Mouse (Mus musculus) kidney, adult 2 months (tissue): ENCODE results near the gene Sdk1.

Experiments
- CTCF ChIP-seq: fragments of 200-500 bp; conservative IDR thresholded peaks from 2 replicates; pipeline ENCODE4 v1.5.1; 2011; ENCODE audit warnings: low read depth, mild to moderate bottlenecking, control low read depth, low read length, moderate library complexity, mixed read lengths; ENCODE audit not compliant: insufficient read depth, insufficient read length
- POLR2A ChIP-seq: fragments of 200-500 bp; IDR thresholded peaks from one replicate; pipeline ENCODE4 v1.6.1; 2011; ENCODE audit warnings: low read depth, low read length, control low read depth

- TF ChIP-seq CTCF (no peak), POLR2A (no peak)
Observed at GRCm38 (mm10) chr5:141847686-141848085, 606.4 kb downstream of the Sdk1 start.
